Mouse (Mus musculus) heart, adult 2 months (tissue): ENCODE data around the gene Tcta. TPM values are rescaled to one million over a fixed set of nuclear protein-coding genes. Genes with fewer than 3 reads are reported as not detected.

Source experiments
- DNase-seq, 2 experiments: peaks; one replicate each; pipeline ENCODE4 v3.0.0; 2021
- H3K27ac ChIP-seq: fragments of 200-600 bp; 2 replicates; pipeline ENCODE4 v1.8.1; 2022
- H3K27me3 ChIP-seq: fragments of 200-500 bp; 2 replicates; pipeline ENCODE4 v1.6.1; 2012; ENCODE audit warnings: mild to moderate bottlenecking, low read length, inconsistent platforms, mixed read lengths; ENCODE audit not compliant: control insufficient read depth, insufficient read depth
- H3K36me3 ChIP-seq: fragments of 200-500 bp; 2 replicates; pipeline ENCODE4 v1.6.1; 2012; ENCODE audit warnings: low read length, inconsistent platforms; ENCODE audit not compliant: control insufficient read depth, insufficient read depth
- H3K4me1 ChIP-seq: fragments of 200-500 bp; 2 replicates; pipeline ENCODE4 v1.6.1; 2011; ENCODE audit warnings: low read length; ENCODE audit not compliant: control insufficient read depth, insufficient read depth
- H3K4me3 ChIP-seq: fragments of 200-600 bp; 2 replicates; pipeline ENCODE4 v1.8.1; 2022
- H3K79me2 ChIP-seq: fragments of 200-500 bp; replicated peaks from 2 replicates; pipeline ENCODE4 v1.6.1; 2012; ENCODE audit warnings: mild to moderate bottlenecking, inconsistent platforms, low read length, moderate library complexity, mixed read lengths; ENCODE audit not compliant: control insufficient read depth, insufficient read depth
- H3K9ac ChIP-seq: fragments of 200-500 bp; 2 replicates; pipeline ENCODE4 v1.6.1; 2012; ENCODE audit warnings: low read depth, mild to moderate bottlenecking, control low read depth, inconsistent platforms, low read length, mixed read lengths
- CTCF ChIP-seq: fragments of 200-600 bp; IDR thresholded peaks from 2 replicates; pipeline ENCODE4 v1.8.1; 2022; ENCODE audit warnings: antibody characterized with exemption, mild to moderate bottlenecking, moderate library complexity
- EP300 ChIP-seq: fragments of 200-500 bp; IDR thresholded peaks from 2 replicates; pipeline ENCODE4 v1.6.1; 2011; ENCODE audit warnings: low read depth, low read length, control low read depth; ENCODE audit not compliant: insufficient read depth
- POLR2A ChIP-seq: fragments of 200-500 bp; IDR thresholded peaks from 2 replicates; pipeline ENCODE4 v1.6.1; 2011; ENCODE audit warnings: mild to moderate bottlenecking, low read depth, low read length, control low read depth; ENCODE audit not compliant: insufficient read depth
- WGBS: fragments of 180-500 bp; shearing (Covaris S2); methylation state at CpG from one replicate; pipeline ENCODE4 v1.1.7; 2018; 5-methylcytosine and 5-hydroxymethylcytosine counted together
- intact Hi-C: fragments of 180-260 bp; cut with DNase I; formaldehyde crosslinking; loops from one replicate; pipeline ENCODE4 v1.15.1; 2025
- polyA plus RNA-seq: library from polyadenylated mRNA; depleted of rRNA; stranded (reverse); fragments of >200 nt; gene quantifications from 2 replicates; pipeline ENCODE4 v1.2.3, GENCODE M21; 2012
- total RNA-seq, 2 experiments: library from RNA; stranded (reverse); gene quantifications; 2 replicates each; pipeline ENCODE4 v1.2.3; 2021

The Tcta gene
- total and polyA plus RNA-seq, 3 experiments: 50.5 to 64.8 (median 52.8) TPM

DNA sequence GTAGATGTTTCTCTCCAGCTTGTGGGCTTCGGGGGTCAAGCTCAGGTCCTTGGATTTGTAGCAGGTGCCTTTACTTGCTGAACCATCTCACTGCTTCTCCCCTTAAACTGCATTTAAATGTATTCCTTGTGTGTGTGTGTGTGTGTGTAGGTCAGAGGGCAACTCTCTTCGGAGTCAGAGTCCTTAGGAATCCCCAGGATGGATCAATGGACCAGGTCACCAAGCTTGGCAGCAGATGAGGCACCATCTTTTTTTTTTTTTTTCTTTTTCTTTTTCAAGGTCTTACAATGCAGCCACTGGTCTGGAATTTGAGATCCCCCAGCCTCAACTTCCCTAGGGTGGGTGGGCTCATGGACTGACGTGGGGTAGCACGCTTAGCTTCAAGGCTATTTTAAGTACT is 38.5 kb upstream of the Tcta start:
- TF ChIP-seq POLR2A (no peak), EP300 (no peak), CTCF (no peak)
- no peak overlapping the region for H3K27ac ChIP-seq
- no peak for DNase-seq
- no peaks in the 10 kb centered on the region for H3K27me3 ChIP-seq
- intact Hi-C loops: no loop called here
- no peak overlapping the region for H3K9ac ChIP-seq
- 83% methylated on average over 4 of the region's 4 CpGs for WGBS
- H3K79me2 ChIP-seq: peaks cover 4% of the 10 kb centered on the region; the same call in 1 of the 2 replicates
- H3K36me3 ChIP-seq: peaks cover 4% of the 10 kb centered on the region; the same call in 1 of the 2 replicates
- peaks cover 10% of the 10 kb centered on the region for H3K4me1 ChIP-seq
- H3K4me3 ChIP-seq: no peak overlapping the region

DNA sequence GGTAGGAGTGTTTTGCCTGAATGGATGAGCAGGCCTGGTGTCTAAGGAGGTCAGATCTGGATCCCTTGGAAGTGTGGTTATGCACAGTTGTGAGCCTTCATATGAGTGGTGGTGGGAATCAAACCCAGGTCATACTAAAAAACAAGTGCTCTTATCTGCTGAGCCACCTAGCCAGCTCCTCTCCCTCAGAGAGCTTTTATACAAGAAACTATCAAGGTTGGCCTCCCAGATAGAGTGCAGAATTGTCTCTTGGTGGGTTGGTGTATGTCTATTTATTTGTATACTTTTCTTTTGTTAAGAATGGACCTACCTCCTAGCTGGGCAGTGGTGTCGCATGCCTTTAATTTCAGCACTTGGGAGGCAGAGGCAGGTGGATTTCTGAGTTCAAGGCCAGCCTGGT is 37.9 kb upstream of the Tcta start:
- no peak overlapping the region for H3K9ac ChIP-seq
- 0 out of 2 replicates have a peak, but pooled peaks cover 1% of the 10 kb centered on the region for H3K79me2 ChIP-seq
- WGBS: 100% methylated on average over 1 of the region's 1 CpGs
- no peak overlapping the region for H3K27ac ChIP-seq
- H3K4me3 ChIP-seq: no peak overlapping the region
- no peak for TF ChIP-seq CTCF
- no peak for TF ChIP-seq POLR2A
- TF ChIP-seq EP300: no peak
- intact Hi-C loops: no loop called here
- DNase-seq: no peak
- H3K4me1 ChIP-seq: peaks cover 10% of the 10 kb centered on the region
- no peaks in the 10 kb centered on the region for H3K27me3 ChIP-seq
- peaks cover 4% of the 10 kb centered on the region; the same call in 1 of the 2 replicates for H3K36me3 ChIP-seq

DNA sequence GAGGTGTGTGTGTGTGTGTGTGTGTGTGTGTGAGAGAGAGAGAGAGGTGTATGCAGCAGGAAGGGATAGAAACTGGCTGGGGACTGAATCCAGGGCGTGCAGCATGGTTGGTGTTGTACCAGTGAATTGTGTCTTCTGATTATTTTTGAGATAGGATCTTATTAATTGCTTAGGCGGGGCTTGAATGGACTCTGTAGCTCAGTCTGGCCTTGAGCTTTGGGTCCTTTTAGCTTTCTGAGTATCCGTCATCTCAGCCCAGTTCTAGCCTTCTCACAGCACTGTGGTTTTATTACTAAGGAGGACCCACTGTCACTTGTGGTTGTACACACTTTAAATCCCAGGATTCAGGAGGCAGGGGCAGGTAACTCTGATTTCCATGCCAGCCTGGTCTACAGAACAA is 37.4 kb upstream of the Tcta start:
- DNase-seq: no peak
- no peaks in the 10 kb centered on the region for H3K79me2 ChIP-seq
- TF ChIP-seq POLR2A (no peak), CTCF (no peak), EP300 (no peak)
- H3K4me1 ChIP-seq: peaks cover 11% of the 10 kb centered on the region
- H3K4me3 ChIP-seq: no peak overlapping the region
- intact Hi-C loops: no loop called here
- H3K9ac ChIP-seq: no peak overlapping the region
- H3K27me3 ChIP-seq: no peaks in the 10 kb centered on the region
- no peak overlapping the region for H3K27ac ChIP-seq
- 76% methylated on average over 3 of the region's 3 CpGs for WGBS
- H3K36me3 ChIP-seq: peaks cover 6% of the 10 kb centered on the region; the same call in 1 of the 2 replicates

GRCm38 (mm10) chr9:108342301-108342831 is 36.4 kb upstream of the Tcta start:
- intact Hi-C loops: no loop called here
- WGBS: 33% methylated on average over 5 of the region's 5 CpGs
- Histone ChIP-seq H3K4me1 (peaks cover 15% of the 10 kb centered on the region), H3K9ac (no peak overlapping the region), H3K27me3 (no peaks in the 10 kb centered on the region), H3K27ac (peak overlapping the region; percentile 60), H3K79me2 (no peaks in the 10 kb centered on the region), H3K36me3 (peaks cover 10% of the 10 kb centered on the region; the same call in 1 of the 2 replicates), H3K4me3 (no peak overlapping the region)
- DNase-seq: no peak
- TF ChIP-seq POLR2A: no peak
- TF ChIP-seq EP300: no peak
- no peak for TF ChIP-seq CTCF

DNA sequence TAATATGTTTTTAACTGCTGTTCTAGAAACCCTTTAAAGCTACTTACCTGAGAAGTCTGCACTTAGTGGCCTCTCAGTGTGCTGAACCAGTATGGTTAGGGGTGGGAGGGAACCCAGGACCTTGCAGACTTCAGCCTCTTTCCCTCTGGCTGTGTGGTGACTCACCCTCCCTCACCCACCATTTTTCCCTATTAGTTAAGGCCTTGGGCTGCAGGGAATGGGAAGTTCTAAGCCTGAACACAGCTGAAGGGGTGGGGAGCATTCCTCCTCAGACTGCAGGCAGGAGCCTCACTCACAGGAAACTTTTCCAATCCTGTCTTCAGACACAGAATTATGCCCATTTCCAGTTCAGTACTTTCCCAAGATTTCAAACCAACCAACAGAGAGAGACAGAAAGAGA is 35.8 kb upstream of the Tcta start:
- no peak for TF ChIP-seq CTCF
- TF ChIP-seq POLR2A: no peak
- TF ChIP-seq EP300: no peak
- H3K9ac ChIP-seq: no peak overlapping the region
- intact Hi-C loops: no loop called here

GRCm38 (mm10) chr9:108341139-108341475 is 35.1 kb upstream of the Tcta start:
- no peak for DNase-seq
- 79% methylated on average over 5 of the region's 5 CpGs for WGBS
- TF ChIP-seq EP300 (no peak), CTCF (no peak), POLR2A (no peak)

More for the DNA sequence above, 35.8 kb upstream of the Tcta start:
- H3K27me3 ChIP-seq: no peaks in the 10 kb centered on the region
- H3K79me2 ChIP-seq: no peaks in the 10 kb centered on the region
- peak overlapping the region; percentile 50; the same call in 1 of the 2 replicates for H3K27ac ChIP-seq
- peaks cover 15% of the 10 kb centered on the region for H3K4me1 ChIP-seq
- peaks cover 10% of the 10 kb centered on the region; the same call in 1 of the 2 replicates for H3K36me3 ChIP-seq
- no peak for DNase-seq
- no peak overlapping the region for H3K4me3 ChIP-seq

More at GRCm38 (mm10) chr9:108341139-108341475, 35.1 kb upstream of the Tcta start:
- Histone ChIP-seq H3K36me3 (peaks cover 10% of the 10 kb centered on the region; the same call in 1 of the 2 replicates), H3K79me2 (no peaks in the 10 kb centered on the region), H3K27ac (peak overlapping the region; percentile 13; the same call in 1 of the 2 replicates), H3K4me1 (peaks cover 13% of the 10 kb centered on the region), H3K4me3 (no peak overlapping the region), H3K27me3 (no peaks in the 10 kb centered on the region), H3K9ac (no peak overlapping the region)
- intact Hi-C loops: no loop called here
